Mouse (Mus musculus) intestine, postnatal 0 days (tissue): ENCODE measurements around the gene Neurog1. TPM values are rescaled to one million over a fixed set of nuclear protein-coding genes. Genes with fewer than 3 reads are reported as not detected.

Experiments
- ATAC-seq: fragments of 200-750 bp; cut with Nextera tagmentation; 2 replicates; pipeline ENCODE4 v1.8.0; 2017; ENCODE audit warnings: mild to moderate bottlenecking, moderate TSS enrichment, moderate library complexity
- H3K27ac ChIP-seq: fragments of 300-500 bp; sonication (generic); 2 replicates; pipeline ENCODE4 v1.5.1; 2014; ENCODE audit warnings: mild to moderate bottlenecking, low read depth, low read length, moderate library complexity
- H3K27me3 ChIP-seq: fragments of 300-500 bp; sonication (generic); replicated peaks from 2 replicates; pipeline ENCODE4 v1.6.1; 2014; ENCODE audit warnings: low read length, mixed read lengths; ENCODE audit not compliant: control insufficient read depth, insufficient read depth
- H3K36me3 ChIP-seq: fragments of 300-500 bp; sonication (generic); 2 replicates; pipeline ENCODE4 v1.6.1; 2014; ENCODE audit warnings: mild to moderate bottlenecking, moderate library complexity; ENCODE audit not compliant: control insufficient read depth, insufficient read depth
- H3K4me1 ChIP-seq: fragments of 300-500 bp; sonication (generic); replicated peaks from 2 replicates; pipeline ENCODE4 v1.6.1; 2014; ENCODE audit warnings: antibody characterized with exemption, low read length, mixed read lengths; ENCODE audit not compliant: control insufficient read depth, insufficient read depth
- H3K4me2 ChIP-seq: fragments of 300-500 bp; sonication (generic); replicated peaks from 2 replicates; pipeline ENCODE4 v1.6.1; 2014; ENCODE audit warnings: low read depth, mild to moderate bottlenecking, moderate library complexity
- H3K4me3 ChIP-seq: fragments of 300-500 bp; sonication (generic); 2 replicates; pipeline ENCODE4 v1.5.1; 2014; ENCODE audit warnings: low read depth, low read length
- H3K9ac ChIP-seq: fragments of 300-500 bp; sonication (generic); 2 replicates; pipeline ENCODE4 v1.6.1; 2014; ENCODE audit warnings: mild to moderate bottlenecking, low read depth, low read length
- H3K9me3 ChIP-seq: fragments of 300-500 bp; sonication (generic); 2 replicates; pipeline ENCODE4 v1.6.1; 2016; ENCODE audit warnings: mixed run types; ENCODE audit not compliant: control insufficient read depth
- CTCF ChIP-seq: sonication (generic); IDR thresholded peaks from 2 replicates; pipeline ENCODE4 v1.5.1; 2016; ENCODE audit warnings: low read depth, mild to moderate bottlenecking, control low read depth, antibody characterized with exemption, moderate library complexity
- WGBS: fragments of 180-500 bp; shearing (Covaris S2); extraction: QIAGEN DNeasy Blood & Tissue Kit; methylation state at CpG from one replicate; pipeline ENCODE4 v1.1.7; 2014; 5-methylcytosine and 5-hydroxymethylcytosine counted together
- polyA plus RNA-seq: library from polyadenylated mRNA; unstranded; fragments of >200 nt; fragmentation: Nextera tagmentation; extraction: Ambion mirVana; gene quantifications from 2 replicates; pipeline ENCODE4 v1.2.1, GENCODE M21; 2015

Neurog1 gene
- polyA plus RNA-seq, 1 experiment from 2014 or later, result not detected

GRCm38 (mm10) chr13:56253379-56253778 is 1.4 kb upstream of the Neurog1 start:
- Histone ChIP-seq H3K36me3 (no peaks in the 10 kb centered on the region), H3K27me3 (peaks cover 97% of the 10 kb centered on the region), H3K9ac (no peak overlapping the region), H3K4me1 (no peaks in the 10 kb centered on the region), H3K4me2 (no peak overlapping the region), H3K9me3 (no peaks in the 10 kb centered on the region), H3K27ac (no peak overlapping the region), H3K4me3 (no peak overlapping the region)
- WGBS, result 17% methylated on average over 3 of the region's 3 CpGs
- no peak for ATAC-seq
- no peak for TF ChIP-seq CTCF

GRCm38 (mm10) chr13:56252783-56253182 is 820 bp upstream of the Neurog1 start:
- Histone ChIP-seq H3K36me3 (no peaks in the 10 kb centered on the region), H3K27ac (no peak overlapping the region), H3K4me1 (no peaks in the 10 kb centered on the region), H3K9me3 (no peaks in the 10 kb centered on the region), H3K4me2 (no peak overlapping the region), H3K9ac (no peak overlapping the region), H3K4me3 (no peak overlapping the region), H3K27me3 (peaks cover 96% of the 10 kb centered on the region)
- no peak for TF ChIP-seq CTCF
- ATAC-seq, result no peak
- WGBS, result 14% methylated on average over 8 of the region's 8 CpGs

- Histone ChIP-seq H3K27ac (no peak overlapping the region), H3K4me3 (peak overlapping the region; percentile 17; the same call in 1 of the 2 replicates), H3K4me1 (no peaks in the 10 kb centered on the region), H3K4me2 (peak overlapping the region; percentile 49; the same call in 1 of the 2 replicates), H3K9me3 (no peaks in the 10 kb centered on the region), H3K9ac (no peak overlapping the region), H3K36me3 (no peaks in the 10 kb centered on the region), H3K27me3 (peaks cover 91% of the 10 kb centered on the region)
- ATAC-seq, result no peak
- no peak for TF ChIP-seq CTCF
- 2% methylated on average over 59 of the region's 59 CpGs for WGBS
Measured at GRCm38 (mm10) chr13:56251176-56251923, 613 bp downstream of the Neurog1 start.

- no peak for TF ChIP-seq CTCF
- H3K9ac ChIP-seq, result no peak overlapping the region
- H3K36me3 ChIP-seq, result no peaks in the 10 kb centered on the region
- no peak overlapping the region for H3K4me2 ChIP-seq
- WGBS, result 3% methylated on average over 14 of the region's 14 CpGs
- peaks cover 88% of the 10 kb centered on the region for H3K27me3 ChIP-seq
- no peaks in the 10 kb centered on the region for H3K9me3 ChIP-seq
- no peak overlapping the region for H3K27ac ChIP-seq
- H3K4me1 ChIP-seq, result no peaks in the 10 kb centered on the region
- no peak for ATAC-seq
- no peak overlapping the region for H3K4me3 ChIP-seq
Measured at GRCm38 (mm10) chr13:56250551-56251161, 1.3 kb downstream of the Neurog1 start.

GRCm38 (mm10) chr13:56249593-56250341 is 2.2 kb downstream of the Neurog1 start:
- Histone ChIP-seq H3K9ac (no peak overlapping the region), H3K4me3 (no peak overlapping the region), H3K36me3 (no peaks in the 10 kb centered on the region), H3K27me3 (peaks cover 79% of the 10 kb centered on the region), H3K9me3 (no peaks in the 10 kb centered on the region), H3K4me2 (no peak overlapping the region), H3K4me1 (no peaks in the 10 kb centered on the region), H3K27ac (no peak overlapping the region)
- TF ChIP-seq CTCF, result no peak
- no peak for ATAC-seq
- 2% methylated on average over 13 of the region's 13 CpGs for WGBS

- H3K4me3 ChIP-seq, result no peak overlapping the region
- no peaks in the 10 kb centered on the region for H3K36me3 ChIP-seq
- H3K9me3 ChIP-seq, result peaks cover 3% of the 10 kb centered on the region; the same call in 1 of the 2 replicates
- H3K4me2 ChIP-seq, result no peak overlapping the region
- ATAC-seq, result no peak
- H3K4me1 ChIP-seq, result no peaks in the 10 kb centered on the region
- no peak overlapping the region for H3K27ac ChIP-seq
- H3K27me3 ChIP-seq, result peaks cover 22% of the 10 kb centered on the region
- no peak overlapping the region for H3K9ac ChIP-seq
- no peak for TF ChIP-seq CTCF
- 81% methylated on average over 5 of the region's 5 CpGs for WGBS
Measured at GRCm38 (mm10) chr13:56243104-56243503, 8.9 kb downstream of the Neurog1 start.
